Mouse (Mus musculus): ENCODE results near the gene Olfr67. TPM values are rescaled to one million over a fixed set of nuclear protein-coding genes. Genes with fewer than 3 reads are reported as not detected.
"Not testable (repeated sequence)": the region's sequence is repeated elsewhere in the genome, so short reads cannot be mapped to it uniquely, and the experiment has no call there.

Gene Olfr67
- polyA plus RNA-seq, 1 experiment from 2014 or later = not detected

GRCm38 (mm10) chr7:103792669-103793388 is 1.2 kb upstream of the Olfr67 start:
- no peak overlapping the region for H3K4me3 ChIP-seq (replicated peaks; ENCODE audit: low read length)
- WGBS = 26% methylated on average over 4 of the region's 4 CpGs
- no peak overlapping the region for H3K4me2 ChIP-seq (ENCODE audit: low read length)
- H3K27me3 ChIP-seq (replicated peaks; ENCODE audit: control insufficient read depth, insufficient read depth, low read length) = no peaks in the 10 kb centered on the region
- H3K36me3 ChIP-seq (ENCODE audit: control insufficient read depth, insufficient read depth) = no peaks in the 10 kb centered on the region
- H3K9ac ChIP-seq (replicated peaks; ENCODE audit: low read depth, low read length) = no peak overlapping the region
- H3K4me1 ChIP-seq (replicated peaks; ENCODE audit: control insufficient read depth, insufficient read depth, low read length) = no peaks in the 10 kb centered on the region
- no peak for ATAC-seq
- no peak overlapping the region for H3K27ac ChIP-seq (ENCODE audit: low read length)
- no peaks in the 10 kb centered on the region for H3K9me3 ChIP-seq (ENCODE audit: control insufficient read depth, low read length)

- Histone ChIP-seq H3K9me3 (ENCODE audit: control insufficient read depth, low read length) (no peaks in the 10 kb centered on the region), H3K27ac (ENCODE audit: low read length) (no peak within 1 kb of the TSS), H3K4me2 (ENCODE audit: low read length) (no peak within 1 kb of the TSS), H3K27me3 (replicated peaks; ENCODE audit: control insufficient read depth, insufficient read depth, low read length) (no peaks in the 10 kb centered on the region), H3K4me3 (replicated peaks; ENCODE audit: low read length) (no peak within 1 kb of the TSS), H3K4me1 (replicated peaks; ENCODE audit: control insufficient read depth, insufficient read depth, low read length) (no peaks in the 10 kb centered on the region), H3K36me3 (ENCODE audit: control insufficient read depth, insufficient read depth) (no peaks in the 10 kb centered on the region), H3K9ac (replicated peaks; ENCODE audit: low read depth, low read length) (no peak within 1 kb of the TSS)
- 70% methylated on average over 3 of the region's 3 CpGs for WGBS
- no peak for ATAC-seq
Measured at GRCm38 (mm10) chr7:103779598-103779997, 12.0 kb downstream of the Olfr67 start, which contains the start of gene Olfr68. Olfr68 (minus strand) TSS chr7:103779698.

- WGBS = 86% methylated on average over 4 of the region's 4 CpGs
Measured at GRCm38 (mm10) chr7:103777652-103778051, 14.0 kb downstream of the Olfr67 start.

GRCm38 (mm10) chr7:103771494-103771893 is 20.1 kb downstream of the Olfr67 start, which contains the start of gene Olfr69:
Olfr69 (minus strand) TSS chr7:103771594.
- no peak for ATAC-seq
- WGBS = 78% methylated on average over 2 of the region's 2 CpGs

More at GRCm38 (mm10) chr7:103777652-103778051, 14.0 kb downstream of the Olfr67 start:
- not testable (repeated sequence) for H3K4me1 ChIP-seq (replicated peaks; ENCODE audit: control insufficient read depth, insufficient read depth, low read length); ATAC-seq; H3K27ac ChIP-seq (ENCODE audit: low read length); H3K36me3 ChIP-seq (ENCODE audit: control insufficient read depth, insufficient read depth); H3K9ac ChIP-seq (replicated peaks; ENCODE audit: low read depth, low read length); H3K27me3 ChIP-seq (replicated peaks; ENCODE audit: control insufficient read depth, insufficient read depth, low read length); H3K9me3 ChIP-seq (ENCODE audit: control insufficient read depth, low read length); H3K4me2 ChIP-seq (ENCODE audit: low read length); H3K4me3 ChIP-seq (replicated peaks; ENCODE audit: low read length)

GRCm38 (mm10) chr7:103767687-103768086 is 23.9 kb downstream of the Olfr67 start:
- not testable (repeated sequence) for H3K27ac ChIP-seq (ENCODE audit: low read length); H3K36me3 ChIP-seq (ENCODE audit: control insufficient read depth, insufficient read depth); H3K4me2 ChIP-seq (ENCODE audit: low read length); H3K9me3 ChIP-seq (ENCODE audit: control insufficient read depth, low read length); H3K27me3 ChIP-seq (replicated peaks; ENCODE audit: control insufficient read depth, insufficient read depth, low read length); ATAC-seq; H3K4me3 ChIP-seq (replicated peaks; ENCODE audit: low read length); H3K4me1 ChIP-seq (replicated peaks; ENCODE audit: control insufficient read depth, insufficient read depth, low read length); H3K9ac ChIP-seq (replicated peaks; ENCODE audit: low read depth, low read length)
- WGBS = 93% methylated on average over 6 of the region's 6 CpGs

More at GRCm38 (mm10) chr7:103771494-103771893, 20.1 kb downstream of the Olfr67 start, which contains the start of gene Olfr69:
- Histone ChIP-seq H3K27me3 (replicated peaks; ENCODE audit: control insufficient read depth, insufficient read depth, low read length) (no peaks in the 10 kb centered on the region), H3K9ac (replicated peaks; ENCODE audit: low read depth, low read length) (no peak within 1 kb of the TSS), H3K9me3 (ENCODE audit: control insufficient read depth, low read length) (no peaks in the 10 kb centered on the region), H3K4me3 (replicated peaks; ENCODE audit: low read length) (no peak within 1 kb of the TSS), H3K4me2 (ENCODE audit: low read length) (no peak within 1 kb of the TSS), H3K36me3 (ENCODE audit: control insufficient read depth, insufficient read depth) (no peaks in the 10 kb centered on the region), H3K27ac (ENCODE audit: low read length) (no peak within 1 kb of the TSS), H3K4me1 (replicated peaks; ENCODE audit: control insufficient read depth, insufficient read depth, low read length) (no peaks in the 10 kb centered on the region)

GRCm38 (mm10) chr7:103762212-103762611 is 29.4 kb downstream of the Olfr67 start:
- H3K4me1 ChIP-seq (replicated peaks; ENCODE audit: control insufficient read depth, insufficient read depth, low read length); H3K4me3 ChIP-seq (replicated peaks; ENCODE audit: low read length); H3K4me2 ChIP-seq (ENCODE audit: low read length); H3K27me3 ChIP-seq (replicated peaks; ENCODE audit: control insufficient read depth, insufficient read depth, low read length); ATAC-seq; H3K27ac ChIP-seq (ENCODE audit: low read length); H3K9me3 ChIP-seq (ENCODE audit: control insufficient read depth, low read length); H3K9ac ChIP-seq (replicated peaks; ENCODE audit: low read depth, low read length); H3K36me3 ChIP-seq (ENCODE audit: control insufficient read depth, insufficient read depth): not testable (repeated sequence)
- WGBS = 89% methylated on average over 6 of the region's 6 CpGs

- no peaks in the 10 kb centered on the region for H3K9me3 ChIP-seq (ENCODE audit: control insufficient read depth, low read length)
- H3K4me3 ChIP-seq (replicated peaks; ENCODE audit: low read length) = no peak within 1 kb of the TSS
- no peak for ATAC-seq
- no peaks in the 10 kb centered on the region for H3K4me1 ChIP-seq (replicated peaks; ENCODE audit: control insufficient read depth, insufficient read depth, low read length)
- 42% methylated on average over 2 of the region's 2 CpGs for WGBS
- no peaks in the 10 kb centered on the region for H3K27me3 ChIP-seq (replicated peaks; ENCODE audit: control insufficient read depth, insufficient read depth, low read length)
- no peaks in the 10 kb centered on the region for H3K36me3 ChIP-seq (ENCODE audit: control insufficient read depth, insufficient read depth)
- H3K27ac ChIP-seq (ENCODE audit: low read length) = no peak within 1 kb of the TSS
- no peak within 1 kb of the TSS for H3K9ac ChIP-seq (replicated peaks; ENCODE audit: low read depth, low read length)
- no peak within 1 kb of the TSS for H3K4me2 ChIP-seq (ENCODE audit: low read length)
Measured at GRCm38 (mm10) chr7:103757233-103757632, 34.4 kb downstream of the Olfr67 start, which contains the start of gene Olfr630. Olfr630 (minus strand) TSS chr7:103757333.

GRCm38 (mm10) chr7:103744843-103745242 is 46.8 kb downstream of the Olfr67 start, which contains the start of gene Olfr629:
Olfr629 (minus strand) TSS chr7:103744943.
- Histone ChIP-seq H3K9me3 (ENCODE audit: control insufficient read depth, low read length) (no peaks in the 10 kb centered on the region), H3K27ac (ENCODE audit: low read length) (no peak within 1 kb of the TSS), H3K4me3 (replicated peaks; ENCODE audit: low read length) (no peak within 1 kb of the TSS), H3K4me1 (replicated peaks; ENCODE audit: control insufficient read depth, insufficient read depth, low read length) (no peaks in the 10 kb centered on the region), H3K36me3 (ENCODE audit: control insufficient read depth, insufficient read depth) (no peaks in the 10 kb centered on the region), H3K27me3 (replicated peaks; ENCODE audit: control insufficient read depth, insufficient read depth, low read length) (no peaks in the 10 kb centered on the region), H3K9ac (replicated peaks; ENCODE audit: low read depth, low read length) (no peak within 1 kb of the TSS), H3K4me2 (ENCODE audit: low read length) (no peak within 1 kb of the TSS)
- WGBS = 77% methylated on average over 2 of the region's 2 CpGs
- no peak for ATAC-seq
